Mouse (Mus musculus) forebrain, postnatal 0 days (tissue): ENCODE data around the gene Snta1. TPM values are rescaled to one million over a fixed set of nuclear protein-coding genes. Genes with fewer than 3 reads are reported as not detected.

ENCODE experiments used
- ATAC-seq: fragments of 200-750 bp; cut with Nextera tagmentation; 2 replicates; pipeline ENCODE4 v1.8.0; 2017; ENCODE audit warnings: mild to moderate bottlenecking, moderate library complexity
- DNase-seq: peaks from one replicate; pipeline ENCODE4 v3.0.0-alpha.2; 2015
- H3K27ac ChIP-seq: fragments of 300-500 bp; sonication (generic); 2 replicates; pipeline ENCODE4 v1.5.1; 2014; ENCODE audit warnings: low read depth, mild to moderate bottlenecking, antibody characterized with exemption, low read length, moderate library complexity, mixed read lengths
- H3K27me3 ChIP-seq: fragments of 300-500 bp; sonication (generic); 2 replicates; pipeline ENCODE4 v1.6.1; 2014; ENCODE audit warnings: mild to moderate bottlenecking, low read length, mixed read lengths; ENCODE audit not compliant: insufficient read depth
- H3K36me3 ChIP-seq: fragments of 300-500 bp; sonication (generic); 2 replicates; pipeline ENCODE4 v1.6.1; 2014; ENCODE audit warnings: mild to moderate bottlenecking, moderate library complexity; ENCODE audit not compliant: insufficient read depth
- H3K4me1 ChIP-seq: fragments of 300-500 bp; sonication (generic); 2 replicates; pipeline ENCODE4 v1.6.1; 2014; ENCODE audit warnings: antibody characterized with exemption; ENCODE audit not compliant: insufficient read depth
- H3K4me2 ChIP-seq: fragments of 300-500 bp; sonication (generic); 2 replicates; pipeline ENCODE4 v1.6.1; 2014; ENCODE audit warnings: low read depth, mild to moderate bottlenecking, moderate library complexity
- H3K4me3 ChIP-seq: fragments of 300-500 bp; sonication (generic); 2 replicates; pipeline ENCODE4 v1.5.1; 2014; ENCODE audit warnings: low read depth, low read length, mixed read lengths
- H3K9ac ChIP-seq: fragments of 300-500 bp; sonication (generic); 2 replicates; pipeline ENCODE4 v1.6.1; 2014; ENCODE audit warnings: mild to moderate bottlenecking
- H3K9me3 ChIP-seq: fragments of 300-500 bp; sonication (generic); 2 replicates; pipeline ENCODE4 v1.6.1; 2016; ENCODE audit warnings: low read length
- CTCF ChIP-seq: sonication (generic); IDR thresholded peaks from 2 replicates; pipeline ENCODE4 v1.5.1; 2016; ENCODE audit warnings: antibody characterized with exemption, control low read depth, low read depth
- WGBS: fragments of 180-500 bp; shearing (Covaris S2); extraction: QIAGEN DNeasy Blood & Tissue Kit; methylation state at CpG from one replicate; pipeline ENCODE4 v1.1.7; 2014; 5-methylcytosine and 5-hydroxymethylcytosine counted together
- polyA plus RNA-seq: library from polyadenylated mRNA; unstranded; fragments of >200 nt; fragmentation: Nextera tagmentation; extraction: Ambion mirVana; gene quantifications from 2 replicates; pipeline ENCODE4 v1.2.1, GENCODE M21; 2015
- total RNA-seq: library from RNA; depleted of rRNA; stranded (reverse); fragments of >200 nt; gene quantifications from 2 replicates; pipeline ENCODE4 v1.2.3, GENCODE M21; 2014

Snta1 gene
- total and polyA plus RNA-seq, 2 experiments from 2014 or later, result 15.8 to 25.3 TPM

DNA sequence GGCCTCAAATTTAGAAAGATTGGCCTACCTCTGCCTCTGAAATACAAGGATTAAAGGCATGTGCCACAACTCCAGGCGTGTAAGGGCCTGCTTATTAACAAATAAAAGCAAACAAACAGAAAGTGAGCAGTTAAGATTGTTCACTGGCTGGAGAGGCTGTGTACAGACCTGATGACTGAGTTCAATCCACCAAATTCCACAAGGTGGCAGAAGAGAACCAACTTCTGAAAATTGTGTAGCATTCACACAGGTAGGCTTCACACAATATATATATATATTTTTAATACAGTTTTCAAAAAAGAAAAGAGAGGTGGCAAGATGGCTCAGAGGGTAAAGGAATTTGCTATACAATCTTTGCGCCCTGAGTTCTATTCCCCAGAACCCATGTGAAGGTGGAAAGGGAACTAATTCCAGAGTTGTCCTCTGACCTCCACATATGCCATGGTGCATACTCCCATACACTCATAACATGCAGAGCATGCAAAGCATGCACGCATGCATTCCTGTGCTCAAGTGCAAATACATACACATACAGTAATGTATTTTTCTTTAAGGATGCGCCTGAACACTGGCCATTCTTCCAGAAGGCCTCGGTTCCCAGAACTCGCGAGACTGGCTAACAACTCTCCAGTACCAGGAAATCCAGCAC lies 4.2 kb upstream of the Snta1 start:
- ATAC-seq (peak; percentile 42; the same call in 1 of the 2 replicates), DNase-seq (peak; percentile 85)
- WGBS, result 66% methylated on average over 7 of the region's 7 CpGs
- no peak overlapping the region for H3K4me2 ChIP-seq
- no peak overlapping the region for H3K9ac ChIP-seq
- H3K27ac ChIP-seq, result no peak overlapping the region
- no peak overlapping the region for H3K4me3 ChIP-seq
- no peaks in the 10 kb centered on the region for H3K27me3 ChIP-seq
- peaks cover 2% of the 10 kb centered on the region; the same call in 1 of the 2 replicates for H3K4me1 ChIP-seq
- no peaks in the 10 kb centered on the region for H3K9me3 ChIP-seq
- peak; percentile 75 for TF ChIP-seq CTCF
- no peaks in the 10 kb centered on the region for H3K36me3 ChIP-seq

- Histone ChIP-seq H3K9ac (no peak overlapping the region), H3K4me1 (peaks cover 12% of the 10 kb centered on the region), H3K9me3 (no peaks in the 10 kb centered on the region), H3K4me2 (no peak overlapping the region), H3K27me3 (no peaks in the 10 kb centered on the region), H3K27ac (no peak overlapping the region), H3K36me3 (no peaks in the 10 kb centered on the region), H3K4me3 (no peak overlapping the region)
- 44% methylated on average over 2 of the region's 2 CpGs for WGBS
- no peak for TF ChIP-seq CTCF
- DNase-seq, result peak; percentile 70
- ATAC-seq, result peak; percentile 21
Observed at GRCm38 (mm10) chr2:154410355-154410754, 2.5 kb upstream of the Snta1 start.

- Histone ChIP-seq H3K4me3 (peak overlapping the region; percentile 82), H3K9ac (peak overlapping the region; percentile 80), H3K27ac (no peak overlapping the region), H3K36me3 (no peaks in the 10 kb centered on the region), H3K9me3 (no peaks in the 10 kb centered on the region), H3K4me2 (peak overlapping the region; percentile 72), H3K4me1 (peaks cover 14% of the 10 kb centered on the region), H3K27me3 (no peaks in the 10 kb centered on the region)
- no peak for DNase-seq
- WGBS, result 33% methylated on average over 11 of the region's 11 CpGs
- no peak for TF ChIP-seq CTCF
- no peak for ATAC-seq
Observed at GRCm38 (mm10) chr2:154407063-154407642, 746 bp downstream of the Snta1 start.

- Histone ChIP-seq H3K9ac (no peak overlapping the region), H3K4me1 (peaks cover 14% of the 10 kb centered on the region), H3K27ac (0 out of 2 replicates have a peak overlapping the region, but pooled peaks have one; percentile 21), H3K4me3 (no peak overlapping the region), H3K9me3 (no peaks in the 10 kb centered on the region), H3K4me2 (0 out of 2 replicates have a peak overlapping the region, but pooled peaks have one; percentile 13), H3K36me3 (no peaks in the 10 kb centered on the region), H3K27me3 (no peaks in the 10 kb centered on the region)
- no peak for DNase-seq
- WGBS, result 42% methylated on average over 5 of the region's 5 CpGs
- ATAC-seq, result no peak
- TF ChIP-seq CTCF, result no peak
Observed at GRCm38 (mm10) chr2:154405447-154405994, 2.4 kb downstream of the Snta1 start.

GRCm38 (mm10) chr2:154402811-154403210 lies 5.1 kb downstream of the Snta1 start:
- Histone ChIP-seq H3K27ac (no peak overlapping the region), H3K4me2 (no peak overlapping the region), H3K36me3 (no peaks in the 10 kb centered on the region), H3K4me3 (no peak overlapping the region), H3K27me3 (no peaks in the 10 kb centered on the region), H3K9ac (no peak overlapping the region), H3K9me3 (no peaks in the 10 kb centered on the region), H3K4me1 (peaks cover 14% of the 10 kb centered on the region)
- TF ChIP-seq CTCF, result no peak
- DNase-seq (no peak), ATAC-seq (no peak)
- WGBS, result 21% methylated on average over 7 of the region's 7 CpGs

DNA sequence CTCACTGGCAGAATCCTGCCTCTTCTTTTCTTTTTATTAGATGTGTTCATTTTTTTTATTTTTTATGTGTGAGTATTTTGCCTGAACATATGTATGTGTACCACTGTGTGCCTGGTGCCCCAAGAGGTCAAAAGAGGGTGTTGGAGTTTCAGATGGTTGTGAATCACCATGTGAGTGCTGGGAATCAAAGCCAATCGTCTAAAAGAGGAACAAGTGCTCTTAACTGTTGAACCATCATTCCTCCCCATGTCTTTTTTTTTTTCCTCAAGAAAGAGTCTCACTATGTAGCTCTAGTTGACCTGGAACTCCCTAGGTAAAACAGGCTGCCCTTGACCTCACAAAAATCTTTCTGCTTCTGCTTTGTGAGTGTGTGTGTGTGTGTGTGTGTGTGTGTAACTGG lies 5.9 kb downstream of the Snta1 start:
- Histone ChIP-seq H3K4me1 (peaks cover 10% of the 10 kb centered on the region), H3K27ac (no peak overlapping the region), H3K9me3 (no peaks in the 10 kb centered on the region), H3K9ac (no peak overlapping the region), H3K36me3 (no peaks in the 10 kb centered on the region), H3K4me3 (no peak overlapping the region), H3K27me3 (no peaks in the 10 kb centered on the region), H3K4me2 (no peak overlapping the region)
- DNase-seq (no peak), ATAC-seq (no peak)
- 59% methylated on average over 1 of the region's 1 CpGs for WGBS
- TF ChIP-seq CTCF, result no peak

- Histone ChIP-seq H3K4me1 (no peaks in the 10 kb centered on the region), H3K9me3 (no peaks in the 10 kb centered on the region), H3K36me3 (no peaks in the 10 kb centered on the region), H3K27me3 (no peaks in the 10 kb centered on the region), H3K4me3 (no peak overlapping the region), H3K27ac (no peak overlapping the region), H3K9ac (no peak overlapping the region), H3K4me2 (no peak overlapping the region)
- WGBS, result 33% methylated on average over 2 of the region's 2 CpGs
- DNase-seq (peak; percentile 54), ATAC-seq (peak; percentile 76)
- TF ChIP-seq CTCF, result no peak
Observed at GRCm38 (mm10) chr2:154399325-154399724, 8.6 kb downstream of the Snta1 start.
